Mouse (Mus musculus) spleen, postnatal 10 days (tissue): ENCODE measurements at regions not wholly inside any gene's neighbourhood (a gene's known extent, or its start where the extent isn't known, plus 50 kb on each side); places are given as distances from the start of the nearest gene placed in this dataset.
A peak's percentile ranks its signal among the peaks of the same experiment; 100 is the strongest.

Experiments
- DNase-seq, 2 experiments: peaks; one replicate each; pipeline ENCODE4 v3.0.0; 2021 to 2022; ENCODE audit warnings: low spot score in 2 of 2

DNA sequence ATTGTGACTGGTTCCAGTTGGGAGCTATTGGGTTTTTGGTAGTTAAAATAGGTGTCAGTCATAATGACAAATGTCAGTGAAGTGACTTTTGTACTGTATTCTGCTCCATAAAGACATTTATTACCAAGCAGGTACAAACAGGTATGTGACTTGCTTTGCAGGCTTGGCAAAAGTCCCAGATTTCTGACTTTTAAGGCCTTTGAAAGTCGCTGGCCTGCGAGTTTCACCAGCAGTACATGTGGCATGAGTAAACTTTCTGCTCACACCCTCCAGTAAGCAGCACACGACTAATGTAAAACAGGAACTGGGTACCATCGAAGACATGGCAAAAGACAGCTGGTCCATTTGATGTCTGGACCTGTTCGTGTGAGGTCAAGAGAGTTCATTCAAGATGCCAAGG, 659.2 kb downstream of the Zfp706 start:
- no peak for DNase-seq

GRCm38 (mm10) chr15:36347333-36347845, 660.2 kb downstream of the Zfp706 start:
- DNase-seq: peak in 1 of 2 experiments; percentile 4

DNA sequence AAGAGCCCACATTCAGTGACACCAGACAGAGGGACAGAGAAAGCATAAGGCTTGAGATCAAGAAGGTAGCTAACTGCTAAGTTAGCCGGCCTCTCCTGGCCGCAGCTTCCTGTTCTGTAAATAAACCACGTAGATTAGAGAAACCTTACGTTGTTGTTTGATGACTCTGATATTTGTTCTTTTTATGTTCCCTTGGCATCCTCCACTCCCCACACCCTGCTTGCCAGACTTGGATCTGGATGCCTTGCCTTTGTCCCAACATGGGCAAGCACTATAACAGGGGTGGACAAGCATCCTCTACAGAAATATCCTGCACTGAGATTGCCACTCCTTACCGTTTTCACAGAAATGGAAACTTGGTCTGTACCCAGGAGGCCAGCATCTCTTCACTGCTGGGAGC, 661.4 kb downstream of the Zfp706 start:
- DNase-seq: peak in 1 of 2 experiments; percentile 13

DNA sequence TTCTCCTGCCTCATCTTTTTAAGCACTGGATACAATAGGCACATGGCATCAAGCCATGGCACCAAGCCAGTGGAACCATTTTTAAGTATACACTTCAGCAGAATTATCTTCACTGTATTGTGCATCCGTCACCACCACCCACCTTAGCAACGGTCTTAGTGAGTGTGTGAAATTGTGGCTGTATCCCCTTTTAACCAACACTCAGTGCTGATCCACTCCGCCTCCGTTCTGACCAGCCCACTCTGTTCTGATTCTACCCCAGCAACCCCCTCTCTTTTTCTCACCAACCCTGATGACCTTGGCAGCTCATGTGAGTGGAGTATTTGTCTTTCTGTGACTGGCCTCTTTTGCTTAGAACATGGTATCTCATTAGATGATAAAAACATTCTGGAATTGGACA, 662.2 kb downstream of the Zfp706 start:
- DNase-seq: peak in 1 of 2 experiments; percentile 12

GRCm38 (mm10) chr15:36339971-36340550, 667.5 kb downstream of the Zfp706 start:
- DNase-seq: no peak

DNA sequence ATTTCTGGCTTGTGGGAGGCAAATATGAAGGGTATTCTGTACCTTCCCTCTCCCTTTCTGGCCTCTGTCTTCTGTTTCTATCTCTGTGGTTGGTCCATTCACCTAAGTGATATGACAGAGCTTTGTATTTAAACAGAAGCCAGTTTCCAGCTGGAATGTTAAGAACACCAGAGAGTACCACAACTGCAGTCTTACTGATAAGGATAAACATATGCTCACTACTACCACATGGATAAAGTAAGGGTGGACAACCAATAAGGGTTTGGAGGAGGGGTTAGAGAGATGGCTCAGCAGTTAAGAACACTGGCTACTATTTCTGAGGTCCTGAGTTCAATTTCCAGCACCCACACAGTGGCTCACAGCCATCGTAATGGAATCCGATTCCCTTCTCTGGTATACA, 668.8 kb downstream of the Zfp706 start:
- DNase-seq: no peak

DNA sequence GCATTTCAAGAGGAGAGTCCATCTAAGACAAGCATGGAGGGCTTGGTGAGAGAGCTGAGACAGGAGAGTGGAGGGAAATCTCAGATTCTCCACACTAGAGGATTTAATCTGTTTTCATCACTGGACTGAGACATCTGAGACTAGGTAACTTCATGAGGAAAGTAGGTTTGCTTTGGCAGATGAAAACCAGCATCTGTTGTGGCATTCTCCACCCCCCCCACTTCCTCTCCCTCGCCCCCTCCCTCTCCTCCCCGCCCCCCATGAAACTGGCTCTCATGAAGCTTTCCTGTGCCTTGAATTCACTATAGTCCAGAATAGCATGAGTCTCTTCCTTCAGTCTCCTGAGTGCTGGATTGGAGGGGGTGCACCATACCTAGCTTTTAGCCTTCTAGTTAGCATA, 670.7 kb downstream of the Zfp706 start:
- DNase-seq: no peak

GRCm38 (mm10) chr15:36335116-36335515, 672.5 kb downstream of the Zfp706 start:
- no peak for DNase-seq

GRCm38 (mm10) chr15:36334436-36335113, 673.0 kb downstream of the Zfp706 start:
- no peak for DNase-seq

- DNase-seq: no peak
Measured at GRCm38 (mm10) chr15:36333857-36334256, 673.7 kb downstream of the Zfp706 start.

DNA sequence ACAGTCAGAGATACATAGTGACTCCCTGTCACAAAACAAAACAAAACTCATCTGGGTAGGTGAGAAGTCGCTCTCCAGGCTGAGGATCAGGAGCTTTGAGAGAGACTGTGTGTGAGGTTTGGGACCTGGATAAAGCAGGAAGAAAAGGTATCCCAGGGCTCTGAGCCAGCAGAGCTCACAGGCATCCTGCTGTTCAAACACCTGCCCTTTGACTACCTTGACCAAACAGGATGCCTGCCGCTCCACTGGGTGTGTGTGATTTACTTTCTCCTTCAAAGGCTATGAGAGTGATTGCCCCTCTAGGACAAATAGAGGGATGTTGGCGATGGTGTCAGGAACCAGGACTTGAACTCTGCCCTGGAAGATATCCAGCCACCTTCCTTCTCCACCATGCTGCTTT, 674.3 kb downstream of the Zfp706 start:
- DNase-seq: no peak
